Mouse (Mus musculus): Measurements from ENCODE around the gene Gm14408.
"Not testable (repeated sequence)": the region's sequence is repeated elsewhere in the genome, so short reads cannot be mapped to it uniquely, and the experiment has no call there.

Gm14408 gene

GRCm38 (mm10) chr2:176830840-176831239, at the start of gene Gm14408:
Gene Gm14408, plus strand, starts transcription at chr2:176831140.
- DNase-seq (ENCODE audit: low spot score) = not testable (repeated sequence)

- DNase-seq (ENCODE audit: low spot score) = not testable (repeated sequence)
These were observed 32.6 kb upstream of the Gm14408 start, which contains the start of gene Gm14295 for GRCm38 (mm10) chr2:176798312-176798711. Gene Gm14295, plus strand, starts transcription at chr2:176798612.

- DNase-seq (ENCODE audit: low spot score) = not testable (repeated sequence)
These were observed 32.2 kb upstream of the Gm14408 start for GRCm38 (mm10) chr2:176798785-176799184.
